Mouse (Mus musculus): ENCODE data around the gene Spred2.

Spred2 gene

DNA sequence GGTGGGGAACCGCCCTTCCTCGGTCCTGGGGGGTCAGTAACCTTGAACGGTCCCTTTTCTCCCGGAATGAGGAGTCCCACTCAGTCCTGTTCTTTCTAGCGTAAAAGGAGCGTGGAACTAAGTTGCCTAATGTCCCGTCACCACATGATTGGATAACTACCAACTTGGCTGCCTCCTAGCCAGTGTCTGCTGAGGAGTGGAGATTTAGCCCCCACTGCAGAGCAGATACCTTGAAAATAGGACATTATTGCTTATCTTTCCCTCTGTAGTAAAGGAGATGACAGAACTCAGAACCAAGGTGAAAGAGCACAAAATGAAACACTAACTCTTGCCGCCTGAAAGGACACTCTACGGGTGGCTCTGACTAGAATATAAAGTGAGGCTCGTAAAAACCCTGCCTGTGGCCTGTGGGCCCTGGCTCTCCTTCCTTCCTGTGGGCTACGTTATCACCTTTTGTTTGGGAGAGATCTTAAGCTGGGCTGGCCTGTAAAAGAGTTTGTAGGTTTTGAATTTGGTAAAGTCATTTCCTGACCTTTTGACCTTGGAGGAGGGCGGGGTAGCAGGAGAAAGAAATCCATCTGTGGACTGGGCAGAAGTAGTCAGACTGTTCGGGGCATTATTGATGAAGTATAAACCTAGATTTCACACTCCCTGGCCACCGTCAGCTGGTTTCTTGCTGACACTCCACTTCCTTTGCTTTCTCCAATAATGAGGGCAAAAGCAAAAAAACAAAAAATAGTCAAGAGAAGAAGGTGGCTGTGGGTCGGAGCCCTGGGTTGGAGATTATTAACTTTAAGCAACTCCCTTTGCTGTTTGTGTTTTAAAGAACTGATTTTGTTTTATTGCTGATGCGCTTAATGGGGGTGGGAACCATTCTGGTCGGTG is 62.9 kb downstream of the Spred2 start:
- no peak for DNase-seq

DNA sequence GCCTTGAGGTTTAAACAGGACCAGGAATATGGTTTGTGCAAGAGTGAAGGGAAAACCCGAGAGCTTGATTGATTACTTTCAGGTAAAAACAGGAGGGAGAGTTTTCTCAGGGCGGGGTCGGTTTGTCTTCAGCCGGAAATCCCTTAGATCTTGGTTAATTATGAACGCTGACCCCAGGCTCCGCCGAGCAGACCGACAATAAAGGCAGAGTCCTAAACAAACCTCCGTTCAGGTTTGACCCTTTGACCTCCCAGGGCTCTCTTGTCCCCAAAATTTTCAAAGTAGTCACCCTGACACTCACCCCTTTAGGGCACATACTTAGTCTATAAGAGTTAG is 63.5 kb downstream of the Spred2 start:
- DNase-seq, result no peak

DNA sequence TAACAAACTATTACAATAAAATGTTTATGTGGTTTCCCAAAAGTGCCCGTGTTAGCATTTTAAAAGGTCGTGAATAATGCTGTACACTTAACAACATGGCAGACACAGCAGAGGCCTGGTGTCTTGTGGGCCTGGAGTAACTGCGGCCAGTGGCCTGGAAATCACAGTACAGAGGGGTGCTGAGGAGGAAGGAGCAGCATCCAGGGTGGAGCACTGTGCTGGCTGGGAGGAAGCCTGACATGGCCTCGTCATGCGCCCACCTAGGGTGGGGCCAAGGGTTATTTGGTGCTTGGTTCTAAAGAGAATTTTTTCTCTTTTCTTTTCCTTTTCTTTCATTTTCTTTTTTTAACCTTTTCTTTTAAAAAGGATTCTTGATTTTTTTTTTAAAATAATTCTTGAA is 64.0 kb downstream of the Spred2 start:
- no peak for DNase-seq

DNA sequence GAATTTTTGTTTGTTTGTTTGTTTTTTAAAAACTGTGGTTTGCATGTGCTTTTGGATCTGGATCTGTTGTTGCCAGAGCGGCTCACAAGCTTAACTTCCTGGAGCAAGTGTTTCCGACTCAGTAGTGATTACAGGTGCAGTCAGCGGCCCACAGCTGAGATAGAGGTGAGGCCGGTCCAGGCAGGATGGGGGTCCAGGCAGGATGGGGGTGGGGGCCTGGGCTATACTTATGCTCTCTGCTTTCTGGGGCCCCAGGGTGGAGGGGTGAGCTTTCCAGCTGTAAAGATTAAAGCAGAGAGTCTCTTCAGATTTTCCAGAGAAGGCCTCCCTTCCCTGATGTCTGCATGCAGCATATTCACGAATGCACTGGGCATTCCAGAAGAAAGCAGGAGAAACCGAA is 64.5 kb downstream of the Spred2 start:
- DNase-seq, result no peak

GRCm38 (mm10) chr11:19989141-19989910 is 65.2 kb downstream of the Spred2 start:
- no peak for DNase-seq

- DNase-seq, result no peak
Observed at GRCm38 (mm10) chr11:19990731-19991130, 66.6 kb downstream of the Spred2 start.

- DNase-seq, result peak; percentile 55 to 76
Observed at GRCm38 (mm10) chr11:19991303-19991976, 67.3 kb downstream of the Spred2 start.

- no peak for DNase-seq
Observed at GRCm38 (mm10) chr11:19992341-19993281, 68.4 kb downstream of the Spred2 start.

GRCm38 (mm10) chr11:19993753-19994152 is 69.6 kb downstream of the Spred2 start:
- no peak for DNase-seq

- DNase-seq, result no peak
Observed at GRCm38 (mm10) chr11:19994262-19994790, 70.2 kb downstream of the Spred2 start.

DNA sequence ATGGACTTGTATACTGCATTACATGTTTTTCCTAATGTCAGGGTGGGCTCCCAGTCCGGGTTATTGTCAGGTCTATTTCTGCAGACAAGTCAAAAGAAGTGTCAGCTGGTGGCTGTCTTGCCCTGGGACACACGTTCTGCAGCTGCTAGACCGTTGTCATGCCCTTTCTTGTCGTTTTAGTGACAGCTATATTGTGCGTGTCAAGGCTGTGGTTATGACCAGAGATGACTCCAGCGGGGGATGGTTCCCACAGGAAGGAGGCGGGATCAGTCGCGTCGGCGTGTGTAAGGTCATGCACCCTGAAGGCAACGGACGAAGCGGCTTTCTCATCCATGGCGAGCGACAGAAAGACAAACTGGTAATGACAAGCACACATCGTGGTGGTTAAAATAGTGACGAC is 73.8 kb downstream of the Spred2 start:
- peak in 1 of 2 experiments; percentile 49 for DNase-seq

DNA sequence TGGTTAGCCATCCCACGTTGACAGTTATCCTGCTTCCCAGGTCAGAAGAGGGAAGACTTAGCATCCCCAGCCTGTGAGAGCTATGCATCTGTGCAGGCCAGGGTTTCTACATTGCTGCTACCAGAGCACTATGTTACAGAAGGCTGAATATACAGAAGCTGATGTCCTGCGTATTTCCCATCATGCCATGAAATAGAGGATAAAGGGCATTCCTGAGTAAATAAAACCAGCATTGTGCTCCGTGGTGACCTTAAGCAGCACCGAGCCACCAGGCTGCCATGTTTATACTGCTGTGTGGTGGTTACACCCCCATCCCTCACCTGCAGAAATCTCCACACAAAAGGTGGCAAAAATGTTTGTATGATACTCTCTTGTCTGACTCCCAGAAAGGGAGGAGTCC is 78.7 kb downstream of the Spred2 start:
- DNase-seq, result no peak

DNA sequence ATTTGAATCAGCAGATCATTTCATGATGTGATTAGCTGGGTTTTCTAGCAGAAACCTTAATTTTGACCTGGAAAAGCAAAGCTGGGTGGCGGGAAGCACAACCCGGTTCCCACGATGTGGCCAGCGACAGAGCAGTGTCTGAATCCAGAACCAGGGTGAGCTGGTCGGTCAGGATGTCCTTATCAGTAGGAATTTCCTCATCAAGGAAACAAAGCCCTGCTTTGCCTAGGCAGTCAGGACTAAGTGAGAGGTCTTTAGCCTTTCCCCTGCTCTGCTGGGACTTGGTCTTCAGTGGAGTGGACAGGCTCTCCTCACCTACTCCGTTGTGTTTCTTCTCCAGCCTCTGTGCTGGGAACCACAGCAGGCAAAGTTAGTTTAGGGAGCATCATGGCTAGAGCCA is 83.5 kb downstream of the Spred2 start:
- DNase-seq, result peak in 1 of 2 experiments; percentile 10

GRCm38 (mm10) chr11:20011210-20011978 is 87.2 kb downstream of the Spred2 start:
- DNase-seq, result peak in 1 of 2 experiments; percentile 20

DNA sequence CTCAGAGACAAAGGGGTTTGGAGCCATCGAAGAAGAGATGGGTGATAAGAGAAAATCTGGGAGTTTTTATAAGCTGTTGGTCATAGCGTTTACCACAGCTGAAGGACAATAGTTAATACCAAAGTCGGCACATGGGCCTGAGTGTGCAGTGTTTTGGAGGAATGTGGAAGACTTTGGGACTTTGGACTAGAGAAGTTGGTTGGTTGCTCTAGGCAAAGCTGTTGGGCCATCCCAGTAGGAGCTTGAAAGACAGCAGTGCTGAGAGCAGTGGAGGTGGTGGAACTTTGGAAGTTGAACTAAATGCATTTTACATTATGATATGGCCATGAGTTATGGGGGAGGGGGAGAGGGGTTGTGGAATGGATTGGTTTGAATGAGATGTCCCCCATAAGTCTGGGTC is 89.2 kb downstream of the Spred2 start:
- DNase-seq, result no peak

GRCm38 (mm10) chr11:20017937-20018336 is 93.8 kb downstream of the Spred2 start:
- no peak for DNase-seq

DNA sequence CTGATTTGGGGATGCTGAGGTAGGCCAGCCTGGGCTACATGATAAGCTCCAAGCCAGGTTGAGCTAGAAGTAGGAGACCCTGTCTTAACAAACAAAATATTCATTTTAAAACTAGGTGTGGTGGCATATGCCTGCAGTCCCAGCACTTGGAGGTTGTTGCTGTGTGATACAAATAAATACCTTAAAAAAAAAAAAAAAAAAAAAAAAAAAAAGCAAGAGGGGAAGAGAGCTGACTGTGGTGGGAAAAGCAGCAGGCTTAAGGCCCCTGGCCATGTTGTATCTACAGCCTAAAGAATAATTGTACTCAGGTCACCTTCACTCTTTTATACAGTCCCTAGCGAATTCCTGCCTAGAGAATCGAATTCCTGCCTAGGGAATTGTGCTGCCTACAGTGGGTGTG is 94.7 kb downstream of the Spred2 start:
- DNase-seq, result no peak

DNA sequence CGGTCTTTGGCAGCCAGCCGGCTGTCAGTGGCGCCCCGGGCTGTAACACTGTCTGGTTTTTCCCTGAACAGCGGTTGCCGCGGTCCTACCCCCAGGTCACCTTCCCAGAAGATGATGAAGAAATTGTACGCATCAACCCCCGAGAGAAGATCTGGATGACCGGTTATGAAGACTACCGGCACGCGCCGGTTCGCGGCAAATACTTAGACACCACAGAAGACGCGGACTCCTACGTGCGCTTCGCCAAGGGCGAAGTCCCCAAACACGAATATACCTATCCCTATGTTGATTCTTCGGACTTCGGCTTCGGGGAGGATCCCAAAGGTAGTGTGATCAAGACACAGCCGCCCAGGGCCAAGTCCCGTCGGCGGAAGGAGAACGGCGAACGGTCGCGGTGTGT is 96.5 kb downstream of the Spred2 start:
- no peak for DNase-seq

DNA sequence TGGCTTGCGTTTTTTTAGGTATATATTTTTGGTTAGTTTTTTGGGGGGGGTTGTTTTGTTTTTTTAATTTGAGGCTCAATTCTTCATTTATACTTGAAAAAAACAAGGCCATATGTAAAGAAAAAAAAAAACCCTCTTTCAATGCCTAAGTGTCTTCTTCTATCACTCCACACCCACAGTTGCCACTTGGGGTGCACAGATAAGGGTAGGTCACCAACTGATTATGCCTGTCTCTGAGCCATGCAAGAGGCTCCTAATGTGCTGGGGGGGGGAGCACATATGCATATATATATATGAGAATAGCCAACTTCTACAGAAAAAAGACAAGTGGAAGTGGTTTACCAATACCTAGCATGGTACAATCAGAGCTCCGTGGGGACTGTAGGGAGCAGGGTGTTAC is 98.3 kb downstream of the Spred2 start:
- no peak for DNase-seq

DNA sequence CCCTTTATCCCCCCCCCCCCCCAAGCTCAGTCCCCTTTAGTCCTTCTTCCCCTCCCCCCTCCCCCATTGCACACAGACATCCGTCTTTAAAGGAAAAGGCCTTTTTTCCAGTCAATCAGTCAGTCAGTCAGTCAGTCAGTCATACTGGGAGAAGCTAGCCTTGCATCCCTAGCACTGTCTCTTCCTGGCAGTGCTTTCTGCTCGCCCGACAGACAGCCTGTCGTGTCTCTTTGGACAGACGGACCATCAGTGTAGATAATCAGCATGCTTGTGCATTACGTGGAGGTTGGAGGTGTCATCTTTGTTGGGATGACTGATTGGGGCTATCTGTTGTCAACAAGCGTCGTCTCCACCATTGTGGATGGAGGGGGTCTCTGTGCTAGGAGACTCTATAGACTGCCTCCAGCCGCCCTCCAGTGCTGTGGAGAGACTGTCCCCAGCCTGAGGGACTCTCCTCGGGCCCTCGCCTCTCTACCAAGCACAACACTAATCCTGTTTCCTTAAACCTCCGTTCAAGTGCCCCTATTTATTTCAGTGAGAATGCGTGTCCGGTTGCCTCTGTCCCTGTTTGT is 98.8 kb downstream of the Spred2 start:
- no peak for DNase-seq

DNA sequence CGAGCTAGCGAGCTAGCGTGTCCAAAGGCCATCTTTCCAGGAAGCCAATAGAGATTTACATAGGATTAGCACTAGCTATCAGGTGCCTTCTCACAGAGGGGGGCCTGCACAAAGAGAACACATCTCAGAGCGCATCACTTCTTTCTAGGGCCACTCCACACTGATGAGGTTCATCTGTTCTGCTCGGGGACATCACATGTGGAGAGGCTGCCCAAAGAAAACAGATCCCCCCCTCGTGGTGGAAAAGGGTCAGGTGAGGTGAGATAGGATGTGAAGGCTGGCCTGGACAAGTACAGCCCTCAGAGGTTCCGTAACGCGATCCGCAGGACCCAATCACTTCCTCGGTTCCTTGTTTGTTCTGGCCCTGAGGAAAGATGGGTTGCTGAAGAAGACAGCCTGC is 101.7 kb downstream of the Spred2 start:
- DNase-seq, result peak in 1 of 2 experiments; percentile 16

All from lung, postnatal 4 days (tissue).